Mouse (Mus musculus) testis, postnatal 10 days (tissue): ENCODE results near the gene Srcin1.

Experiments used
- DNase-seq: peaks from one replicate; pipeline ENCODE4 v3.0.0; 2021; ENCODE audit warnings: low spot score

Gene Srcin1

GRCm38 (mm10) chr11:97556569-97557408, 19.2 kb downstream of the Srcin1 start:
- DNase-seq = peak; percentile 84

- no peak for DNase-seq
Observed at GRCm38 (mm10) chr11:97555144-97555543, 20.8 kb downstream of the Srcin1 start.

- DNase-seq = no peak
Observed at GRCm38 (mm10) chr11:97552151-97552550, 23.8 kb downstream of the Srcin1 start.

DNA sequence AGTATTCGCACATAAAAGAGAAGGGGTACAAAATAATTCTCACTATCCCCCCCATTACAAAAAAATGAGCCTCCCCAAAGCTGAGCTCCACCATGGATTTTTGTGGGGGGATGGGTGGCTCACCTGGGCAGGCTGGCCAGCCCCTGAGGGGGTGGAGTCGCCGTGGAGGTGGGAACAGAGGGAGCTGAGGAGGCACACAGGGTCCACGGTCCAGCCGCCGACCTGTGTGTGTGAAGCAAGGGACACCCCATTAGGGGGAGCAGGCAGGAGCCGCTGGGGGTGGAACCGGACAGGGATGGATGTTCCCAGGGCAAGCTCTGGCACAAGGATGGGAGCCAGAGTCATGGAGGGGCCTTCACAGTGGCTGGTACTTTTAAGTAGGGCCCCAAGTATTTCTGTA, 27.2 kb downstream of the Srcin1 start:
- DNase-seq = no peak

DNA sequence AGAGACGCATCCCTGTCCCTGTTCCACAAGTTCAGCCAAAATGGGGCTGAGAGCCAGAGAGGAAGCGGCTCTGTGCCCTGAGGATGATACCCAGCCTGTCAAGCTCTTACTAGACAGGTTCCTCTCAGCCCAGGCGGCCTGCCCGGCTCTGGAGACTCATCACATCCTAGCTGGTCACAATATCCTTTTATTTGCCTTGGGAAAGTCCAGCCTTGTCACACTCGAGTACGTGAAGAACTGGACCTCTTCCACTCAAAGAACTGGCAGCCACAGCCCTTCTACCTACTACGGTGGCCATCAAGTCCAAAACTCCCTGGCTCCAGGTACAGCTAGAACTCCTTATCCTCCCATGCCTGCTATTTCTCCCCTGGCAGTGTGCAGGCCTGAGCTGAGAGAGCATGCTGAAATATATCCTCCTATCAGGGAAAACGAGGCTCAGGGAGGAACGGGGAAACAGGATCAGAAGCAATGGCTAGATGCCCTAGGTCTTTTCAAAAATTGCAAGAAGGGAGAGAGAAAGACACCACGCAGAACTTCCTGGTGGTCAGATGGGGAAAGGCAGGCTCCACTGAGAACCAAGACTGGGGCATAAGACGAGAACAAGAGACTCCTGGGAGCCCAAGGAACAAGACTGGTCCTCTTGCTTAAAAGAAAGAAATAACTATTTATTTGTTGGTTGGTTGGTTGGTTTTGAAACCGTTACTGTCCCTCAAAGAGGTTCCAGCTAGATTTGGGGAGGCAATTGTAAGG, 27.9 kb downstream of the Srcin1 start:
- no peak for DNase-seq

DNA sequence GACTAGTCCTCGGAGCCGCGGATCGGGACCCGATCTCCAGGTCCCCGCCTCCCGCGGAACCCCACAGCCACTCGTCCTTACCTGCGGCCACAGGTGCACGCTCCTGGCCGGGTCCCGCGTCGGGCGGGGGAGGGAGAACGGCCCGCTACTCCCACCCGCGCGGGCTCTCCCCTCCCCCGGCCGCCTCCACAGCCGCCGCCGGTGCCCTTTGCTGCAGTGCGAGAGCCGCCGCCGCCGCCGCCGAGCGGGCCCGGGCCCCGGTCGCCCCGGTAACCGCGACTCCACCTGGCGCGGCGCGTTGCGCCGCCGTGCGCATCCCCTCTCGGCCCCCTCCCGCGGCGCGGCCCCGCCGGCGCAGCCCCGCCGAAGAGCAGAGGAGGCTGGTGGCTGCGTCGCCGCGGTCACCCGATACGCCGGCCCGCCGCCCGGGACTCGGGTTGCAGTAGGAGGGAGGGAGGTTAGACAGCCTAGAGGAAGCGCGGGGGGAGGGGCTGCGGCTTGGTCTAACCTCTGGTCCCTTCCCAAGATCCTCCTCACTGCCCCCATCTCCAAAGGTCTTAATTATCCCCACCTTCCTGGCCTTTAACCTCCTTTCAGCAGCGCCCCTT, 29.1 kb downstream of the Srcin1 start:
- DNase-seq = peak; percentile 69

- no peak for DNase-seq
Observed at GRCm38 (mm10) chr11:97545808-97546560, 30.0 kb downstream of the Srcin1 start.

DNA sequence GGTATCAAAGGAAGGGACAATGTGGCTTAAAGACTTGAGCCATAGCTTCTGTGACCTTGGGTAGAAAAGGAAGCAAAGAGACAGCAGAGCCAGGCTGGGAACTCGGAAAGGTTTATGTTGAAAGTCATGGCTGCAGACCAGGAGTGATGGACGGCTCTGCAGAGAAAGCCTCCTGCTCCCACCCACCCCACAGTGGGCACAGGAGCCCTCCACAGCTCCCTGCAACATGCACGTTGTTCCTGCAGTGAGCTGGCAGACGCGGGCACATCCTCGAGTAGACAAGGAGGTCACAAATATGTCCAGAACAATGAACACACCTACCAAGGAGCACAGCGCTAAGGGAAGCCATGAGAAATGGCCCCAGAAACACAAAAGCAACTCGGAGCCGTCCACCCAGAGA, 32.1 kb downstream of the Srcin1 start:
- no peak for DNase-seq

DNA sequence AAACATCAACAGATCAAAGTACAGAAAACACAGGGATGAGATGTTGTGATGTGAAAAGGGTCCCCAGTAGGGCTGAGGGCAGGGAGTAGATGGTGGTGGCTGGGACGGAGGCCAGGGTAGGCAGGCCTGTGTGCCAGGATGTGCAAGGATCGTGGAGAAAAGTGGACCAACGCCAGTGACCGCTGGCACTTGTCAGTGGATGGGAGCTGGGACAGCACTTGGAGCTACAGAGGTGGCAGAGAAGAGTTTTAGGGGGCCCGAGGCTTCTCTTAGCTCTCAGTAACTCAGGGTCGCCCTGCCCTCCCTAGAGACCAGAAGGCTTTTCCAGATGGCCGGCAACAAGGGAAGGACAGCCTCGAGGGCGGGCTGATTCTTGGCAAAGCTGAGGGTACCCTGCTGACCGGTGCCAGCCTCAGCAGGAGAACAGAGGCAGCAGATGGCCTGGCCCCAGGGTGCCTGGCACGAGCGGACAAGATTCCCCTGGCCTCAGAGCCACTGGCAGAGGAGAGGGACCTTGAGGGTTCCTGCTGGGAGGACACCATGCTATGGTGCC, 32.7 kb downstream of the Srcin1 start:
- no peak for DNase-seq

DNA sequence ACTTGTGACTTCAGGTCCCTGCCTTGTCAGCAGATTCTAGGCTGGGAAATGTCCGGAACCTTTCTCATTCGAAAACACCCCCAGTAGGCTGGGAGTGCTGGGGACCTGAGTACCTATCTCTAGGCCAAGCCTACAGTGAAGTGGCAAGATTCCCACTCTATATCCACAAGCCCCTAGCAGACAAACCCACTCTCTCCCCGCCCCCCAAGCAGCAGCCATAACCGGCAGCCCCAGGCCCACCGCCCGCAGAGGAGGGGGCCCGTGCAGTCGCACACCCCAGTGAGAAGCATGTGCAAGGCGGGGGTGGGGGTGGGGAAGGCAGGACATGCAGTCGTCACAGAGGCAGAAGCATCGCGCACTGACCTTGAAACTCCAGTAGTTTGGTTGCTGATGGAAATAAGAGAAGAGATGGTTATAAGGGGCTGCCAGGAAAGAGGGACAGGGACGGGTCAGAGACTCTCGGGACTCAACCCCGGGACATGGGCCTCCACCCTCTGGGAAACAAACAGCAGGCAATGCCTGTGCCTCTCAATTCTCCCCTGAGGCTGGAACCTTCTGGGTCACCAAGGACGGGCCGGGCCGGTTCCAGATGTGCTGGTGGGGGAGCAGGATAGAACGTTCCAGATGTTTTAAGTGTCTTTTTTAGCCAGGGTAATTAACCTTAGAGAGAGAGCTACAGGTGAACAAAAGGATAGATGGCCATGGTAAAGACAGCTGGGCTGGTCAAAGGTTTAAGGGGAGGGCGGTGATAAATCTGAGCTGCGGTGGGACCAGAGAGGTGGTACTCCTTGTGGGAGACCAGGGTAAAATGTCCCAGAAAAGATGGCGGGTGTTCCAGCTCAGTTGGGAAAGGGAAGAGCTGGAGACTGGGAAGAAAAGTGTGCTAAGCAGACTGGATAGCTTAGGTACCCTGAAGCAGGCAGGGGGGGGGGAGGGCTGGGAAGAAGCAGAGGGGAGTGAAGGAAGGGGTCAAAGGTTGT, 33.5 kb downstream of the Srcin1 start:
- no peak for DNase-seq

GRCm38 (mm10) chr11:97540604-97541003, 35.4 kb downstream of the Srcin1 start:
- DNase-seq = no peak

- no peak for DNase-seq
Observed at GRCm38 (mm10) chr11:97540136-97540535, 35.9 kb downstream of the Srcin1 start.

- no peak for DNase-seq
Observed at GRCm38 (mm10) chr11:97539622-97540021, 36.4 kb downstream of the Srcin1 start.

- DNase-seq = no peak
Observed at GRCm38 (mm10) chr11:97537580-97538089, 38.4 kb downstream of the Srcin1 start.

DNA sequence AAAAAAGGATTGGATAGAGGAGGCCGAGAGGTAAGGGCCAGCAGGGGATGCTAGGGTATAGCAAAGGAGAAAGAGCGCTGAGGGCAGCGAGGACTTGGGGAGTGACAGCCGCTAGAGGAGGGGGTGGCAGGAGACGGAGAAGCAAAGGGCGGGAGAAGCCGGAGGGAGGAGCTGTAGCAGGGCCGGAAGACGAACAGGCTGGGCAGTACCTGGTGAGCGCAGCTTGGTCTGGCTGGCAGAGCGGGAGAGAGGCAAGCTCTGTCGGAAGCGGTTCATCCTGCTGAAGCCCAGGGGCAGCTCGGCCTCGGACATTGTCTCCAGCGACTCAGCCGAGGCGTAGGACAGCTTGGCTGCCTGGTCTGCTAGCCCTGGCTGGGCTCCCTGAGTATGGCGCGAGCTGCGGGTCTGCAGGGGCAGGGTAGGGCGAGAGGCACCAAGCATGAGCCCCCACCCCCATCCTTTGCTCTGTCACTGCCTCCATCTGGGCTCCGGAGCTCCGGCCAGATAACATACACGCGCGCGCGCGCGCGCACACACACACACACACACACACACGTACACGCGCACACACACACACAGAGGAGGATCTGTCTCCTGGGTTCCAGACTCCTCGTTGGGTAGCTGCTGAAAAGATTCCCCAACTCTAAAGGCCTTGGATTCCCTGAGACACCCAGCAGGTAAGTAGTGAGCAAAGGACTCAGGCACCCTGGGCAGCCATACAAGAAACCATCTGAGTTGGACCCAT, 39.0 kb downstream of the Srcin1 start:
- no peak for DNase-seq

DNA sequence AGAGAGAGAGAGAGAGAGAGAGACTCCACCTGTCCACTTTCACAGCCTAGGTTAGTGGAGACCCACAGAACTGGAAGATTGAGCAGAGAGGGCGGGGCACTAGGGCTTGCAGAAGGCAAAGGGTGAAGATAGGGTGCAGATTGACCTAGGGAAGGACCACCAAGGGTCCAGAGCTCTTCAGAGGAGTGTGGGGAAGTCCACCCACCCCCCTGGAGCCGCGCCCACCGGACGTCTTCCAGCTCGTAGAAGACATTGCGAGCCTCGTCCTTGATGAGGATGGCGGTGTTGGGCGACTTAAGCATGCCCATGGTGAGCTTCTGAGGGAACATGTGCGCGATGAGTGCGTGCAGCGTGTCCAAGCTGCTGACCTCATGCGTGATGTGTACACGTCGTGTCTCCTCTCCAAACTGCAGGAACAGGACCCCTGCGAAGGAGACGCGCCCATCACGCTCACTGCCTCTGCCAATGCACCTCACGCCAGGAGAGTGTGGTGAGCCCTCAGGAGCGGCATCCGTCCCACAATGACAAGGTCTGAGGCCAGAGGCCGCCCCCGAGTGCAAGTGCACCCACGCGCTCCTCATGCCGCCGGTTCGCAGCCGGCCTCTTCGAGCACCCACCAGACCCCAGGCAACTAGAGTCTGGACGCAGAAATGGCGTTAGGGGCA, 39.8 kb downstream of the Srcin1 start:
- DNase-seq = no peak

DNA sequence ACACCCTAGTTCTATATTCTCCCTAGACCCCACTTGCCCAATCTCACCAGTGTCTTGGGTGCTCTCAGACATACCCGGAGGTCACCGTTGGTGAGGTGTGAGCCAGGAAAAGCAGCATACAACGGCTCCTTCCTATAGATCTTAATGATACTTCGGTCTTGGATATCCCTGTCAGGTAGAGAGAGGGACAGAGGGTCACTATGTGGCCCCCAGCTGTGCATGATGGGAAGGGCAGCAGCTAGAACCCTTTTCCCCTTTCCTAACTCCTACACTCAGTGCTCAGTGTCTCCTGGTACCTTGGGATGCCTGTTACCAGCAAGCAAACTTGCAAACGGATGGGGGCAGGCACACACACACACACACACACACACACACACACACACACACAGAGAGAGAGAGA, 40.3 kb downstream of the Srcin1 start:
- no peak for DNase-seq

DNA sequence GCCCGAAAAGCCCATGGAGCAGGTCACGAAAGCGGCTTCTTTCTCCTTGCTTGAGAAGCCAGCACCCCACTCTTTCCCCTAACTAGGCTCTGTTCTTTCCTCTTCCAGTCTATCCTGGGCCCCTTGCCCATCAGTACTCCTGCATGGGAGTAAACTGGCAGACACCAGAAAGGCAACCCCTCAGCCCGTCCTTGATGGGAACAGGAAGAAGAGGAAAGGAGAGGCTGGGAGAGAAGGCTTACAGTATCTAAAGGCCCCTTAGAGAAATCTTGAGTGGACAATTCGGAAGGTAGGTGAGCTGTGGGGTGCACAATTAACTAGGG, 40.7 kb downstream of the Srcin1 start:
- DNase-seq = no peak
